Mouse (Mus musculus) mouse embryonic stem cell (cell line): ENCODE measurements at regions not wholly inside any gene's neighbourhood (a gene's known extent, or its start where the extent isn't known, plus 50 kb on each side); places are given as distances from the start of the nearest gene placed in this dataset.

Source experiments
- in situ Hi-C, 2 experiments: fragments of 300-500 bp; cut with MboI; formaldehyde crosslinking; loops; 1 replicate in 1 of 2; 3 replicates in 1 of 2; pipeline ENCODE4 v1.14.3; 2019 to 2020; ENCODE audit warnings: low sequenced_read_pairs in 2 of 2, low pct_unique_long_range_greater_than_20kb in 1 of 2, mixed read lengths in 1 of 2; ENCODE audit not compliant: unreplicated experiment in 1 of 2

DNA sequence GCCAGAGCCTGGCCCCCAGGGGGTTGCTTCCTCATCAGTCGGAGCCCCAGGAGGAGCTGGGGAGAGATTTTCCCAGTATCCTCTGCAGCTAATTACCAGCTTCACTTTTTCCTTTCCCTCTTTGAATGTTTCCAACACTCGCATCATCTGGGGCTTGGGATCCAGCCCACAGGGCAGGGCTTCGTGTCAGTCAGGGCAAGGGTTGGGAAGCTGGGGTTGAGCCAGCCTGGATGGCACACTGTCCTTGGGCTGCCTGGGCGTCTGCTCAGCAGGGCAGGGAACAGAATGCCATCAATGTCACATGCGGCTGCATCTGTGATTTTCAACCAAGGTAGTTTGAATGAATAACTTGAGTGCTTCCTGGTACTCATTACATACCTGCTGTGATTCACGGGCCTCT, 52.4 kb upstream of the Tle3 start:
- in situ Hi-C loops: no loop called here

DNA sequence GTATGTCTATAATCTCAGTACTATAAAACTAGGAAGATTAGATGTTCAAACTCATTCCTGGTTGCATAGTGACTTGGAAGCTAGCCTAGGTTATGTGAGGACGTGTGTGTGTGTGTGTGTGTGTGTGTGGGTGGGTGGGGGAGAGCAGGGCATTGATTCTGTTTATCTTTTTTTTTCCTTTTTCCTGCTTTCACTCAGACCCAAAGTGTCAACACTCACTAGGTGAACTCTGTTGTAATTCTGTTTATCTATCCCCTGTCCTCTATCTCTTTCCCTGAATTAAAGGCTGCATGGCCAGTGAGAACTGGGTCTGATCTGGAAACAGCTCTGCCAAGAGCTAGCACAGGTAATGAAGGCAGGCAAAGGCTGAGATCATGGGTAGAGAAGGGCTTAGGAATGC, 50.9 kb upstream of the Tle3 start:
- in situ Hi-C loops: no loop called here

GRCm38 (mm10) chr9:61321825-61322224, 50.3 kb upstream of the Tle3 start:
- in situ Hi-C loops: no loop called here

- in situ Hi-C loops: no loop called here
Measured at GRCm38 (mm10) chr9:61322333-61322732, 49.8 kb upstream of the Tle3 start.
